ENCODE assay signal across 8 mouse cellular contexts in the genomic region with DNA sequence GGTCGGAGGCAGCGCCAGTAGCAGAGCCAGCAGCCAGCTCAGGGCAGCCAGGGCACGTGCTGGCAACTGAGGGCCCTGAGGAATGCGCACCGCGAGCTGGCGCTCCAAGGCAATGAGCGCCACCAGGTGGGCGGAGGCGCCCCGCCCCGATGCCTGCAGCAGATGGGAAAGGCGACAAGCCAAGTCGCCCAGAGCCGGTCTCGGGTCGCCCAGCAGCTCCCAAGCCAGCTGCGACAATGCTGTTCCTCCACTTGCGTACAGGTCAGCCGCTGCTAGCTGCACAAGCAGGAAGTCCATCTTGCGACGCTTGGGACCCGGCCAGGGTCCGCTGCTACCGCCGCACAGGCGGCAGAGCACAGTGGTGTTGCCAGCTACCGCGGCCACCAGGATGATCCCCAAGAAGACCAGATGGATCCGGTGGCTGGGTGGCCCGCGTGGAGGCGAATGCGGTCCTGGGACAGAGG. TPM values are rescaled to one million over a fixed set of nuclear protein-coding genes. Genes with fewer than 3 reads are reported as not detected.
DNase-seq lines count a peak whose midpoint lies in the region; ATAC-seq and TF ChIP-seq lines count a peak whose summit lies in the region.

No protein-coding gene starts in this region.

- ATAC-seq in hindbrain, postnatal 0 days = peak; percentile 91

- DNase-seq in adrenal gland, adult 18-20 months (ENCODE audit: low spot score in 2 of 2) = peak; percentile 54 to 58
- DNase-seq in gastrocnemius, adult 8-10 months (ENCODE audit: low spot score in 2 of 2) = peak; percentile 11 to 35
- DNase-seq in hindbrain, postnatal 0 days (ENCODE audit: low spot score) = peak; percentile 81
- peak; percentile 64 to 81 for DNase-seq in left cerebral cortex, adult 8-10 months (ENCODE audit: low spot score in 2 of 2)
- peak; percentile 84 for DNase-seq in retina, postnatal 1 day
- DNase-seq in urinary bladder, adult 2 months (ENCODE audit: low spot score) = peak; percentile 53

- H3K79me2 ChIP-seq in macrophage (ENCODE audit: inconsistent target) = no peaks in the 10 kb centered on the region

- H3K9me3 ChIP-seq in hindbrain, postnatal 0 days (ENCODE audit: low read length) = no peaks in the 10 kb centered on the region

- 0 out of 2 replicates have a peak, but pooled peaks have one; percentile 1 for TF ChIP-seq CTCF in cortical plate, adult 2 months (IDR thresholded peaks at IDR 0.05; ENCODE audit: extremely low read depth, insufficient read depth, low read length)
- TF ChIP-seq CTCF in hindbrain, postnatal 0 days (IDR thresholded peaks at IDR 0.05; ENCODE audit: low read depth) = peak; percentile 57

- peak overlapping the region; percentile 98 for H3K4me2 ChIP-seq in hindbrain, postnatal 0 days (ENCODE audit: low read depth, low read length)

- 0 out of 2 replicates have a peak, but pooled peaks cover 7% of the 10 kb centered on the region for H3K27me3 ChIP-seq in hindbrain, postnatal 0 days (ENCODE audit: insufficient read depth, low read length)

- WGBS in hindbrain, postnatal 0 days = under 1% methylated on average over 34 of the region's 34 CpGs
- WGBS in macrophage (ENCODE audit: missing documents) = 2% methylated on average over 34 of the region's 34 CpGs

- H3K4me1 ChIP-seq in cortical plate, adult 2 months (ENCODE audit: control insufficient read depth, insufficient read depth, low read length) = peaks cover 2% of the 10 kb centered on the region; the same call in 1 of the 2 replicates
- H3K4me1 ChIP-seq in hindbrain, postnatal 0 days (ENCODE audit: insufficient read depth, low read length) = no peaks in the 10 kb centered on the region

- H3K4me3 ChIP-seq in cortical plate, adult 2 months (ENCODE audit: insufficient read depth, low read length) = peak overlapping the region; percentile 38
- peak overlapping the region; percentile 57 for H3K4me3 ChIP-seq in hindbrain, postnatal 0 days (ENCODE audit: low read length)
- peak overlapping the region; percentile 1; the same call in 1 of the 2 replicates for H3K4me3 ChIP-seq in macrophage (ENCODE audit: inconsistent target)

- TF ChIP-seq POLR2A in cortical plate, adult 2 months (IDR thresholded peaks at IDR 0.05; ENCODE audit: extremely low read depth, insufficient read depth, low read length) = 0 out of 2 replicates have a peak, but pooled peaks have one; percentile 29

- peak overlapping the region; percentile 13 for H3K27ac ChIP-seq in cortical plate, adult 2 months (ENCODE audit: insufficient read depth, low read length)
- peak overlapping the region; percentile 54 for H3K27ac ChIP-seq in hindbrain, postnatal 0 days
- H3K27ac ChIP-seq in macrophage = no peak overlapping the region

- H3K36me3 ChIP-seq in hindbrain, postnatal 0 days (ENCODE audit: insufficient read depth, low read length) = no peaks in the 10 kb centered on the region
- H3K36me3 ChIP-seq in macrophage (ENCODE audit: inconsistent target) = no peaks in the 10 kb centered on the region

- peak overlapping the region; percentile 54 for H3K9ac ChIP-seq in hindbrain, postnatal 0 days (replicated peaks; ENCODE audit: low read length)

RNA-seq across cellular contexts. Expression of a gene that starts 0.5 kb away (rescaled TPM):
- not detected for total RNA-seq in adrenal gland, adult 18-20 months (2021)
- polyA plus RNA-seq in cortical plate, adult 2 months (2012; rRNA removed) = 6.0 and 7.3 TPM in 2 replicates
- not detected for total RNA-seq in gastrocnemius, adult 8-10 months (2022)
- 2.8 and 5.2 TPM in 2 replicates for total RNA-seq in hindbrain, postnatal 0 days (2014; rRNA removed)
- 3.8 and 4.0 TPM in 2 replicates for polyA plus RNA-seq in hindbrain, postnatal 0 days (2015; fragmentation: Nextera tagmentation; extraction: Ambion mirVana)
- 1 to 10 TPM; 4.8 to 6.0 (median 5.3) TPM for total RNA-seq in left cerebral cortex, adult 8-10 months (2022)
- total RNA-seq in macrophage (2018; cell fraction: chromatin; rRNA removed) = not detected
- total RNA-seq in macrophage (2018; cell fraction: cytosol; rRNA removed) = under 1 TPM in 5 of 26 experiments, not detected in 21; 0.05 to 0.15 (median 0.06) TPM
- not detected for total RNA-seq in macrophage (2018; cell fraction: nucleus; rRNA removed)
- not detected in 3 replicates for polyA plus RNA-seq in macrophage (2018)
- not detected in 2 replicates for polyA plus RNA-seq in urinary bladder, adult 2 months (2012; rRNA removed)

RNA-seq across cellular contexts. Expression of a gene that starts 37.8 kb away (rescaled TPM):
- total RNA-seq in adrenal gland, adult 18-20 months (2021) = 10 to 100 TPM; 18.9 to 19.2 TPM
- polyA plus RNA-seq in cortical plate, adult 2 months (2012; rRNA removed) = 13.8 and 15.6 TPM in 2 replicates
- total RNA-seq in gastrocnemius, adult 8-10 months (2022) = 10 to 100 TPM; 17.6 to 29.0 (median 22.7) TPM
- 12.9 and 16.3 TPM in 2 replicates for total RNA-seq in hindbrain, postnatal 0 days (2014; rRNA removed)
- 22.3 and 23.9 TPM in 2 replicates for polyA plus RNA-seq in hindbrain, postnatal 0 days (2015; fragmentation: Nextera tagmentation; extraction: Ambion mirVana)
- total RNA-seq in left cerebral cortex, adult 8-10 months (2022) = 10 to 100 TPM; 18.1 to 20.2 (median 19.4) TPM
- 10 to 100 TPM in 10 of 26 experiments, 1 to 10 TPM in 16; 2.3 to 24.2 (median 8.1) TPM for total RNA-seq in macrophage (2018; cell fraction: chromatin; rRNA removed)
- 10 to 100 TPM in 23 of 26 experiments, 1 to 10 TPM in 3; 7.3 to 21.4 (median 15.4) TPM for total RNA-seq in macrophage (2018; cell fraction: cytosol; rRNA removed)
- total RNA-seq in macrophage (2018; cell fraction: nucleus; rRNA removed) = 10 to 100 TPM in 12 of 26 experiments, 1 to 10 TPM in 14; 4.6 to 23.0 (median 8.7) TPM
- 13.1 to 15.2 TPM (median 13.5 TPM) in 3 replicates for polyA plus RNA-seq in macrophage (2018)
- polyA plus RNA-seq in urinary bladder, adult 2 months (2012; rRNA removed) = 16.4 and 17.5 TPM in 2 replicates

RNA-seq across cellular contexts. Expression of a gene that starts 42.2 kb away (rescaled TPM):
- total RNA-seq in adrenal gland, adult 18-20 months (2021) = 10 to 100 TPM in 1 of 2 experiments, 1 to 10 TPM in 1; 7.8 to 10.7 TPM
- polyA plus RNA-seq in cortical plate, adult 2 months (2012; rRNA removed) = 5.0 and 5.4 TPM in 2 replicates
- total RNA-seq in gastrocnemius, adult 8-10 months (2022) = 1 to 10 TPM; 3.0 to 4.3 (median 3.8) TPM
- 6.7 and 8.7 TPM in 2 replicates for total RNA-seq in hindbrain, postnatal 0 days (2014; rRNA removed)
- polyA plus RNA-seq in hindbrain, postnatal 0 days (2015; fragmentation: Nextera tagmentation; extraction: Ambion mirVana) = 5.1 and 6.3 TPM in 2 replicates
- total RNA-seq in left cerebral cortex, adult 8-10 months (2022) = 10 to 100 TPM in 1 of 4 experiments, 1 to 10 TPM in 3; 5.3 to 10.1 (median 6.9) TPM
- total RNA-seq in macrophage (2018; cell fraction: chromatin; rRNA removed) = 10 to 100 TPM in 10 of 26 experiments, 1 to 10 TPM in 12, under 1 TPM in 4; 0.73 to 38.7 (median 8.5) TPM
- total RNA-seq in macrophage (2018; cell fraction: cytosol; rRNA removed) = 10 to 100 TPM in 13 of 26 experiments, 1 to 10 TPM in 13; 6.3 to 16.1 (median 10.3) TPM
- total RNA-seq in macrophage (2018; cell fraction: nucleus; rRNA removed) = 10 to 100 TPM in 16 of 26 experiments, 1 to 10 TPM in 10; 3.7 to 30.8 (median 10.7) TPM
- 7.7 to 13.7 TPM (median 13.1 TPM) in 3 replicates for polyA plus RNA-seq in macrophage (2018)
- polyA plus RNA-seq in urinary bladder, adult 2 months (2012; rRNA removed) = 9.1 and 11.1 TPM in 2 replicates

RNA-seq across cellular contexts. Expression of a gene that starts 42.2 kb away (rescaled TPM):
- 10 to 100 TPM; 19.7 to 25.7 TPM for total RNA-seq in adrenal gland, adult 18-20 months (2021)
- polyA plus RNA-seq in cortical plate, adult 2 months (2012; rRNA removed) = 12.9 and 13.9 TPM in 2 replicates
- 10 to 100 TPM; 13.2 to 16.4 (median 14.2) TPM for total RNA-seq in gastrocnemius, adult 8-10 months (2022)
- total RNA-seq in hindbrain, postnatal 0 days (2014; rRNA removed) = 11.3 and 13.5 TPM in 2 replicates
- polyA plus RNA-seq in hindbrain, postnatal 0 days (2015; fragmentation: Nextera tagmentation; extraction: Ambion mirVana) = 5.7 and 6.2 TPM in 2 replicates
- 10 to 100 TPM; 16.0 to 20.9 (median 18.9) TPM for total RNA-seq in left cerebral cortex, adult 8-10 months (2022)
- 10 to 100 TPM in 25 of 26 experiments, 1 to 10 TPM in 1; 9.7 to 97.1 (median 48.2) TPM for total RNA-seq in macrophage (2018; cell fraction: chromatin; rRNA removed)
- 10 to 100 TPM in 16 of 26 experiments, 1 to 10 TPM in 10; 5.8 to 13.1 (median 10.5) TPM for total RNA-seq in macrophage (2018; cell fraction: cytosol; rRNA removed)
- total RNA-seq in macrophage (2018; cell fraction: nucleus; rRNA removed) = 10 to 100 TPM in 25 of 26 experiments, 1 to 10 TPM in 1; 9.5 to 42.7 (median 24.3) TPM
- polyA plus RNA-seq in macrophage (2018) = 6.7 to 12.3 TPM (median 7.3 TPM) in 3 replicates
- 10.4 and 11.6 TPM in 2 replicates for polyA plus RNA-seq in urinary bladder, adult 2 months (2012; rRNA removed)

Comparison
In these comparisons a context has a peak if more than half of its experiments do, and no peak if none do; other contexts are left out.
1. DNase-seq: peak in every context shown above with its lines; median percentile 84 in retina, postnatal 1 day; 81 in hindbrain, postnatal 0 days; 72 in left cerebral cortex, adult 8-10 months; 56 in adrenal gland, adult 18-20 months; 53 in urinary bladder, adult 2 months; 23 in gastrocnemius, adult 8-10 months.
2. H3K4me3 ChIP-seq: peak in every context shown above with its lines; median percentile 57 in hindbrain, postnatal 0 days; 38 in cortical plate, adult 2 months; 1 in macrophage.